Mouse (Mus musculus): ENCODE data around the gene Unk.
"Not testable (repeated sequence)": the region's sequence is repeated elsewhere in the genome, so short reads cannot be mapped to it uniquely, and the experiment has no call there.

Gene Unk

GRCm38 (mm10) chr11:116010146-116010545, 20.0 kb upstream of the Unk start:
- in situ Hi-C loops (cut with MboI, MseI), result no loop called here

- in situ Hi-C loops (cut with MboI, MseI), result no loop called here
Observed at GRCm38 (mm10) chr11:116010948-116011347, 19.2 kb upstream of the Unk start.

DNA sequence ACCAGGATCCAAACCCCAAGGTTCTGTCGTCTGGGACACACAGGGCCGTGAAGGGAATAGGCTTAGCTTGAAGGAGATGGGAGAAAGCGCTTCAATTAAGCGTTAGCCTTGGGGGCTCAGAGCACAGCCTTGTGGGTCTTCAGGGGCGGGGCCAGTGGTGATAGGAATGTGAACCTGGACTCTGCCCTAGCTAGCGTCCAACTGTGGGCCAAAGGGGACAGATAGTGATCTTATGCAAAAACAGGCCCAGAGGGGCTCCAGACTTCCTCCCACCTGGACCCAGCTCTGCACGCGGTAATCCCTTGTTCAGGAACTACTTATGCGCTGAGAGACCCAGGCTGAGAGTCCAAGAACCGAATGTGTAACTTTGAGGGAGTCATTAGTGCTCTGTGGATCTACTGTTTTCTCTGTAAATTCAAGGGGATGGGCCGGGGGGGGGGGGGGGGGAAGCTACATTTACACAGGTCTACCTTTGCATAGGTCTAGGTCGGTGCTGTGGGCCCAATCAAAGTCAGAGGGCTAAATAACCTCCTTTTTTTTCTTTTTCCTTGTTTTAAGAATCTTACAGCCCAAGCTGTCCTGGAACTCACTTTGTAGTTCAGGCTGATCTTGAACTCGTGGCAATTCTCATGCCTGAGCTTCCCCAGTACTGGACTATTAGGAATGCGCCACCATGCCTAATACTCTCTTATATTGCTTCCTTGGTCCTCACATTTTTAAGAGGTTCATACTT, 18.4 kb upstream of the Unk start:
- in situ Hi-C loops (cut with MboI, MseI), result no loop called here

- in situ Hi-C loops (cut with MboI, MseI), result no loop called here
Observed at GRCm38 (mm10) chr11:116012262-116012947, 17.7 kb upstream of the Unk start, which contains the start of gene Galk1. Gene Galk1, minus strand, starts transcription at chr11:116012719.

DNA sequence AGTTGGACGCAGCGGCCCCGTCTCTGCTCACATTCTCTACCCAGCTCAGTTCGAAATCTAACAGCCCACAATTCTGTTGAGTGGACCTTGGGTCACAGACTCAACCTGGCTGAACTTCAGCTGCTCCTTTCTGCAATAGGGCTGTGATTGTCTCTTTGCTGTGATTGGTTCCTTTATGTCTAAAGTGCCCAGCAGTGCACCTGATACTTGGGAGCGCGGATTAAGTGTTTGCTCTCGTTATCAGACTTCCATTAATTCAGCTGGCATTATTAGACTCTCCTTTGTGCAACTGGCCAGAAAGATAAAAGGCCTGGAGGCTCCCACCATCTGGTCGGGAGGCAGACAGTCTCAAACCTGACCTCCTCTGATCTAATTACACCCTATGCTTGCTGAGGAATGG, 15.3 kb upstream of the Unk start:
- in situ Hi-C loops (cut with MboI, MseI), result no loop called here

- in situ Hi-C loops (cut with MboI, MseI), result no loop called here
Observed at GRCm38 (mm10) chr11:116018106-116018505, 12.0 kb upstream of the Unk start.

- in situ Hi-C loops (cut with MboI, MseI), result not testable (repeated sequence)
Observed at GRCm38 (mm10) chr11:116018867-116019266, 11.3 kb upstream of the Unk start.

DNA sequence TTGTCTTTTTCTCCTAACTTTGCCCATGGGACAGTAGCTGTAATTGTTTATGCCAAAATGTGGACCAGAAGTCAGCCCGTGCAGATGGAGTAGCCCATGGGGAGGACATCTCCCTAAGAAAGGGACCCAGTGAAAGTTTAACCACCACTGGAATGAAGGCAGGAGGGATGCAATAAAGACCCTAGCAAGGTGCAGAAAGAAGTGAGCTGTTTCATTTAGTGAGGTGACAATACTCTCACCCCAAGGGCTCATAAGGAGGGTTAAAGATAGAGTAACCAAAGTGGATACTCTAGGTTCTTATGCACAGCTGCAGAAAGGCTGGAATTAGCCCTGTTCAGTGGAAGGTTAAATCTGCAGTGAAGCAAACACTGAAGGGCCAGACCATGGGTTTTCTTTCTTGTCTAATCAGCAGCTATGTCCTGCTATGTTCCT, 10.7 kb upstream of the Unk start:
- in situ Hi-C loops (cut with MboI, MseI), result no loop called here

GRCm38 (mm10) chr11:116019976-116020411, 10.1 kb upstream of the Unk start:
- in situ Hi-C loops (cut with MboI, MseI), result no loop called here

GRCm38 (mm10) chr11:116020519-116020922, 9.6 kb upstream of the Unk start:
- in situ Hi-C loops (cut with MboI, MseI), result no loop called here

DNA sequence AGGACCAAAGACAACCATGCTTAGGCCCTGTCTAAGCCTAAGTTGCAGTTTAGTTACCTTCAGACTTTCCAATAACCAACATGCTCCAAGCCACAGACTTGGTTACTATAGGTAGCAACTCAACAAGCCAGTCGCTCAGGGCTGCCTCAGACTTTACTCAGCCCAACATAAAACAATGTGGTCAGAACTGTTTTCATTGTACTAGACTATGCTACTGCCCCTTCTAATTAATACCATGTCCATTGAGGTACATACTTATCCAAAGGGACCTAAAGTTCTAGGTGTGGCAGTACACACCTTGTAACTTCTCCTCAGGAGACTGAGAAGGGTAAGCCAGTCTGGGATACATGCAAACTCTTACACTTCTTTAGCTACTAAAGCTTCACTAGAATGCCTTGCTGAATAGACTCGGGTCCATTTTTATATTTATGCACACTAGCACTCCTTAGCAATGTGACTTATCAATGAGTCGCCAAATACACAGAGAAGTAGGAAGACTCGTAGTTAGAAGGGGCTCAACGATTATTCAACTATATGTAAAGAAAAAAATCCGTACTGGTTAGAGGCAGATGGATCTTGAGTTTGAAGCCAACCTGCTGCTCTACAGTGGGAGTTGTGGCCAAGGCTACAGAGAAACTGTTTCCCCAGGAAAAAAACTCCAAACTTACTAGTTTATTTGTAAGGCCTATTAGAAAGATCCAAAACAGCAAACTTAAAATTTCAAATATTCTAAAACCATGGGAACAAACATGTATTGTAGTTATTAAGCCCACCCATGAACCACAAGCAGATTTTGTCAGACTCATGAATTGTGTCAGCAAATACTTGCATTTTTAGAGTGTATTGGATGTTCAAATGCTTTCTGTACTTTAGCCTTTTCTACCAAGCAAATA, 8.5 kb upstream of the Unk start:
- in situ Hi-C loops (cut with MboI, MseI), result no loop called here

- in situ Hi-C loops (cut with MboI, MseI), result no loop called here
Observed at GRCm38 (mm10) chr11:116022256-116022780, 7.8 kb upstream of the Unk start.

- in situ Hi-C loops (cut with MboI, MseI), result not testable (repeated sequence)
Observed at GRCm38 (mm10) chr11:116023074-116023770, 6.9 kb upstream of the Unk start.

GRCm38 (mm10) chr11:116023771-116024355, 6.3 kb upstream of the Unk start:
- in situ Hi-C loops (cut with MboI, MseI), result no loop called here

DNA sequence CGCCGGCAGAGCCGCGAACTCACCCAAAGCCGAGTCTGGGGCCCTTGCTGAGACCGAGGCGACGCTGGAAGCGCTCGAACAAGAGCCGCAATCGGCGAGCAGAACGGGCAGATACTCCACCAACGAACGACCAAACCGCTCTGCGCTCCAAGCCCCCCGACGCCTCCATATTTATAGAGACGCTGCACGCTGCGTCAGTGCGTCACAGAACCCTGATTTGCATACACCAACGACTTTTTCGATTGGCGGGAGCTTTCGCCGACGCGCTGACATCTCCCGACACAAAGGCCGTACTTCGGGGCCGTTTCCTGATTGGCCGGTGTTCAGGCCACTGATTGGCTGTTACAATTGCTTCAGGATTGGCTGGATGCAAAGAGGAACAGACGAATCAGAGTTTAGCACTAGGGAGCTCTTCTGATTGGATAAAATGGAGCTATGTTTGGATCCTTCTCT, 5.7 kb upstream of the Unk start:
- in situ Hi-C loops (cut with MboI, MseI), result no loop called here

- in situ Hi-C loops (cut with MboI, MseI), result no loop called here
Observed at GRCm38 (mm10) chr11:116025056-116025845, 4.9 kb upstream of the Unk start.

GRCm38 (mm10) chr11:116027756-116028155, 2.4 kb upstream of the Unk start, which contains the start of gene H3f3b:
Gene H3f3b, minus strand, starts transcription at chr11:116027962.
- in situ Hi-C loops (cut with MboI, MseI), result no loop called here

GRCm38 (mm10) chr11:116028177-116028865, 1.8 kb upstream of the Unk start:
- in situ Hi-C loops (cut with MboI, MseI), result no loop called here

Data from T-helper 1 cell (primary cell).